Mouse (Mus musculus): ENCODE data around the gene Cmtm2a. TPM values are rescaled to one million over a fixed set of nuclear protein-coding genes. Genes with fewer than 3 reads are reported as not detected.

The Cmtm2a gene
- polyA plus RNA-seq (2015; fragmentation: Nextera tagmentation; extraction: Ambion mirVana): 0.54 and 0.87 TPM in 2 replicates

GRCm38 (mm10) chr8:104293081-104293480 lies at the start of gene Cmtm2a:
Gene Cmtm2a (minus strand): TSS chr8:104293181.

GRCm38 (mm10) chr8:104339229-104339982 lies 46.4 kb upstream of the Cmtm2a start, which contains the start of gene Cmtm3:
Gene Cmtm3 (plus strand): TSS chr8:104339410.

GRCm38 (mm10) chr8:104321930-104322329 lies 28.9 kb upstream of the Cmtm2a start, which contains the start of gene Cmtm2b:
Gene Cmtm2b (plus strand): TSS chr8:104322230.

GRCm38 (mm10) chr8:104321267-104321666 lies 28.3 kb upstream of the Cmtm2a start, which contains the start of gene Gm11020:
Gene Gm11020 (plus strand): TSS chr8:104321567.

GRCm38 (mm10) chr8:104309441-104310155 lies 16.6 kb upstream of the Cmtm2a start, which contains the start of the genes Gm45711 and Cmtm1:
Gene Gm45711 (minus strand): TSS chr8:104310081.
Gene Cmtm1 (minus strand): TSS chr8:104310145.

GRCm38 (mm10) chr8:104250439-104251367 lies 42.3 kb downstream of the Cmtm2a start, which contains the start of gene Cklf:
Gene Cklf (plus strand): TSS chr8:104250861.

GRCm38 (mm10) chr8:104248276-104248675 lies 44.7 kb downstream of the Cmtm2a start, which contains the start of gene Tk2:
Gene Tk2 (minus strand): TSS chr8:104248558.

Other genes starting within 250 kb of the Cmtm2a start
- gene Cdh5, start 191.6 kb downstream of the Cmtm2a start, polyA plus RNA-seq (2015; fragmentation: Nextera tagmentation; extraction: Ambion mirVana): 28.3 and 33.5 TPM in 2 replicates
- gene Bean1, start 122.7 kb downstream of the Cmtm2a start, polyA plus RNA-seq (2015; fragmentation: Nextera tagmentation; extraction: Ambion mirVana): 1.9 and 8.6 TPM in 2 replicates
- gene Tk2, start 44.6 kb downstream of the Cmtm2a start, polyA plus RNA-seq (2015; fragmentation: Nextera tagmentation; extraction: Ambion mirVana): 31.1 and 60.1 TPM in 2 replicates
- 125 and 176 TPM in 2 replicates for gene Cklf, start 42.3 kb downstream of the Cmtm2a start, polyA plus RNA-seq (2015; fragmentation: Nextera tagmentation; extraction: Ambion mirVana)
- 0.13 and 0.30 TPM in 2 replicates for gene Gm45711, start 16.9 kb upstream of the Cmtm2a start, polyA plus RNA-seq (2015; fragmentation: Nextera tagmentation; extraction: Ambion mirVana)
- gene Cmtm1, start 17.0 kb upstream of the Cmtm2a start, polyA plus RNA-seq (2015; fragmentation: Nextera tagmentation; extraction: Ambion mirVana): 0.43 and 0.47 TPM in 2 replicates
- gene Gm11020, start 28.4 kb upstream of the Cmtm2a start, polyA plus RNA-seq (2015; fragmentation: Nextera tagmentation; extraction: Ambion mirVana): not detected in 2 replicates
- gene Cmtm2b, start 29.0 kb upstream of the Cmtm2a start, polyA plus RNA-seq (2015; fragmentation: Nextera tagmentation; extraction: Ambion mirVana): 0.33 TPM in 1 of 2 replicates, not detected in the other
- gene Cmtm3, start 46.2 kb upstream of the Cmtm2a start, polyA plus RNA-seq (2015; fragmentation: Nextera tagmentation; extraction: Ambion mirVana): 122 and 128 TPM in 2 replicates
- gene Cmtm4, start 102.6 kb upstream of the Cmtm2a start, polyA plus RNA-seq (2015; fragmentation: Nextera tagmentation; extraction: Ambion mirVana): 1.3 and 1.8 TPM in 2 replicates
- 32.6 and 39.1 TPM in 2 replicates for gene Dync1li2, start 149.9 kb upstream of the Cmtm2a start, polyA plus RNA-seq (2015; fragmentation: Nextera tagmentation; extraction: Ambion mirVana)
- 0.08 and 0.16 TPM in 2 replicates for gene Terb1, start 216.7 kb upstream of the Cmtm2a start, polyA plus RNA-seq (2015; fragmentation: Nextera tagmentation; extraction: Ambion mirVana)
- gene Nae1, start 241.5 kb upstream of the Cmtm2a start, polyA plus RNA-seq (2015; fragmentation: Nextera tagmentation; extraction: Ambion mirVana): 94.0 and 97.2 TPM in 2 replicates
- 1.8 and 2.3 TPM in 2 replicates for gene Car7, start 241.5 kb upstream of the Cmtm2a start, polyA plus RNA-seq (2015; fragmentation: Nextera tagmentation; extraction: Ambion mirVana)